Mouse (Mus musculus) CH12.LX (cell line): ENCODE results near the gene Fn3krp. TPM values are rescaled to one million over a fixed set of nuclear protein-coding genes. Genes with fewer than 3 reads are reported as not detected.

Experiments
- DNase-seq: peaks from one replicate; pipeline ENCODE4 v3.0.0-alpha.2; 2013; ENCODE audit errors: extremely low read depth
- H3K27ac ChIP-seq: 2 replicates; pipeline ENCODE4 v1.5.1; 2012; ENCODE audit warnings: low read depth, mild to moderate bottlenecking, control low read depth, moderate library complexity; ENCODE audit not compliant: insufficient read depth
- H3K27me3 ChIP-seq: replicated peaks from 2 replicates; pipeline ENCODE3; 2012; ENCODE audit warnings: inconsistent platforms
- H3K36me3 ChIP-seq, 2 experiments: replicated peaks in 1 of 2; 2 replicates each; pipeline versions ENCODE3 to v1.6.1; 2012; ENCODE audit warnings: inconsistent platforms in 1 of 2, low read length in 1 of 2, mild to moderate bottlenecking in 1 of 2, mixed read lengths in 1 of 2, moderate library complexity in 1 of 2; ENCODE audit not compliant: control insufficient read depth in 1 of 2, insufficient read depth in 1 of 2
- H3K4me1 ChIP-seq, 2 experiments: 2 replicates each; pipeline ENCODE4 v1.6.1; 2012; ENCODE audit warnings: inconsistent platforms in 1 of 2, moderate library complexity in 1 of 2; ENCODE audit not compliant: insufficient read depth in 2 of 2, control insufficient read depth in 1 of 2
- H3K4me2 ChIP-seq: 2 replicates; pipeline ENCODE4 v1.6.1; 2012; ENCODE audit warnings: low read depth, mild to moderate bottlenecking, control low read depth; ENCODE audit not compliant: poor library complexity, insufficient read depth, severe bottlenecking
- H3K4me3 ChIP-seq, 3 experiments: fragments of 150-350 bp in 1 of 3; sonication (generic) in 1 of 3; replicated peaks in 1 of 3; 2 replicates each; pipeline versions ENCODE3 to v1.5.1; 2011 to 2012; ENCODE audit warnings: low read depth in 2 of 3, low read length in 2 of 3, mild to moderate bottlenecking in 2 of 3, moderate library complexity in 2 of 3, control low read depth in 1 of 3, improper control_type of control experiment in 1 of 3, inconsistent platforms in 1 of 3, mixed read lengths in 1 of 3; ENCODE audit not compliant: poor library complexity in 1 of 3
- H3K79me2 ChIP-seq: replicated peaks from 2 replicates; pipeline ENCODE4 v1.6.1; 2012; ENCODE audit warnings: mild to moderate bottlenecking, moderate library complexity; ENCODE audit not compliant: control insufficient read depth, poor library complexity, insufficient read depth, severe bottlenecking; ENCODE audit errors: extremely low read depth
- H3K9ac ChIP-seq: 2 replicates; pipeline ENCODE4 v1.6.1; 2012; ENCODE audit warnings: low read depth, mild to moderate bottlenecking, control low read depth, moderate library complexity; ENCODE audit not compliant: insufficient read depth
- H3K9me3 ChIP-seq: replicated peaks from 2 replicates; pipeline ENCODE3; 2012; ENCODE audit warnings: low read length, inconsistent platforms, mixed read lengths
- BHLHE40 ChIP-seq: IDR thresholded peaks from 2 replicates; pipeline ENCODE4 v1.6.1; 2011; ENCODE audit warnings: mild to moderate bottlenecking, low read depth, low read length, improper control_type of control experiment
- CHD1 ChIP-seq: IDR thresholded peaks from 2 replicates; pipeline ENCODE4 v1.6.1; 2012; ENCODE audit warnings: low read depth, low read length, improper control_type of control experiment, inconsistent platforms
- CHD2 ChIP-seq: IDR thresholded peaks from 2 replicates; pipeline ENCODE4 v1.6.1; 2011; ENCODE audit warnings: low read length, improper control_type of control experiment
- CTCF ChIP-seq, 2 experiments: IDR thresholded peaks in 1 of 2; conservative IDR thresholded peaks in 1 of 2; 2 replicates each; pipeline ENCODE4 v1.5.1; 2011 to 2012; ENCODE audit warnings: low read depth in 2 of 2, low read length in 2 of 2, improper control_type of control experiment in 1 of 2, inconsistent platforms in 1 of 2, mild to moderate bottlenecking in 1 of 2, moderate library complexity in 1 of 2
- E2F4 ChIP-seq: IDR thresholded peaks from 2 replicates; pipeline ENCODE4 v1.6.1; 2011; ENCODE audit warnings: low read depth, low read length, improper control_type of control experiment; ENCODE audit not compliant: insufficient replicate concordance
- ELF1 ChIP-seq: IDR thresholded peaks from 2 replicates; pipeline ENCODE4 v1.6.1; 2014; ENCODE audit warnings: low read depth, mild to moderate bottlenecking, inconsistent platforms, low read length, improper control_type of control experiment
- EP300 ChIP-seq: IDR thresholded peaks from 2 replicates; pipeline ENCODE4 v1.6.1; 2011; ENCODE audit warnings: low read length, improper control_type of control experiment
- ETS1 ChIP-seq: conservative IDR thresholded peaks from 2 replicates; pipeline ENCODE4 v1.6.1; 2012; ENCODE audit warnings: low read depth, mild to moderate bottlenecking, inconsistent platforms, low read length, improper control_type of control experiment, moderate library complexity
- GABPA ChIP-seq: IDR thresholded peaks from 2 replicates; pipeline ENCODE4 v1.6.1; 2012; ENCODE audit warnings: low read depth, low read length, improper control_type of control experiment, inconsistent platforms; ENCODE audit not compliant: insufficient replicate concordance
- HCFC1 ChIP-seq: IDR thresholded peaks from 2 replicates; pipeline ENCODE4 v1.6.1; 2012; ENCODE audit warnings: low read depth, mild to moderate bottlenecking, inconsistent platforms, low read length, improper control_type of control experiment
- IRF4 ChIP-seq: IDR thresholded peaks from 2 replicates; pipeline ENCODE4 v1.6.1; 2014; ENCODE audit warnings: low read depth, mild to moderate bottlenecking, inconsistent platforms, low read length, improper control_type of control experiment
- JUN ChIP-seq: IDR thresholded peaks from 2 replicates; pipeline ENCODE4 v1.6.1; 2011; ENCODE audit warnings: low read depth, mild to moderate bottlenecking, low read length, improper control_type of control experiment, moderate library complexity; ENCODE audit not compliant: insufficient read depth
- JUND ChIP-seq: conservative IDR thresholded peaks from 2 replicates; pipeline ENCODE4 v1.6.1; 2011; ENCODE audit warnings: low read depth, low read length, improper control_type of control experiment
- KAT2A ChIP-seq: IDR thresholded peaks from 2 replicates; pipeline ENCODE4 v1.6.1; 2012; ENCODE audit warnings: low read length, improper control_type of control experiment, inconsistent platforms; ENCODE audit not compliant: insufficient replicate concordance
- MAFK ChIP-seq: IDR thresholded peaks from 2 replicates; pipeline ENCODE4 v1.6.1; 2011; ENCODE audit warnings: low read length, improper control_type of control experiment; ENCODE audit not compliant: insufficient replicate concordance
- MAX ChIP-seq: IDR thresholded peaks from 2 replicates; pipeline ENCODE4 v1.6.1; 2011; ENCODE audit warnings: low read length, improper control_type of control experiment
- MAZ ChIP-seq: IDR thresholded peaks from 2 replicates; pipeline ENCODE4 v1.6.1; 2012; ENCODE audit warnings: low read depth, mild to moderate bottlenecking, inconsistent platforms, low read length, improper control_type of control experiment, moderate library complexity
- MEF2A ChIP-seq: IDR thresholded peaks from 2 replicates; pipeline ENCODE4 v1.6.1; 2014; ENCODE audit warnings: low read depth, mild to moderate bottlenecking, inconsistent platforms, low read length, improper control_type of control experiment, borderline replicate concordance
- MXI1 ChIP-seq: IDR thresholded peaks from 2 replicates; pipeline ENCODE4 v1.6.1; 2011; ENCODE audit warnings: mild to moderate bottlenecking, low read depth, low read length, improper control_type of control experiment
- MYC ChIP-seq: IDR thresholded peaks from 2 replicates; pipeline ENCODE4 v1.6.1; 2011; ENCODE audit warnings: low read depth, mild to moderate bottlenecking, improper control_type of control experiment, low read length
- NELFE ChIP-seq: IDR thresholded peaks from 2 replicates; pipeline ENCODE4 v1.6.1; 2011; ENCODE audit warnings: low read depth, low read length, improper control_type of control experiment
- NRF1 ChIP-seq: IDR thresholded peaks from 2 replicates; pipeline ENCODE4 v1.6.1; 2014; ENCODE audit warnings: low read depth, mild to moderate bottlenecking, inconsistent platforms, low read length, improper control_type of control experiment, moderate library complexity
- PAX5 ChIP-seq: IDR thresholded peaks from 2 replicates; pipeline ENCODE4 v1.6.1; 2012; ENCODE audit warnings: low read length, inconsistent platforms, mixed read lengths
- POLR2A ChIP-seq: IDR thresholded peaks from 2 replicates; pipeline ENCODE4 v1.6.1; 2011; ENCODE audit warnings: low read depth, mild to moderate bottlenecking, improper control_type of control experiment, low read length
- POLR2AphosphoS2 ChIP-seq: IDR thresholded peaks from 2 replicates; pipeline ENCODE4 v1.6.1; 2011; ENCODE audit warnings: low read depth, low read length, improper control_type of control experiment
- RAD21 ChIP-seq: IDR thresholded peaks from 2 replicates; pipeline ENCODE4 v1.6.1; 2011; ENCODE audit warnings: low read depth, mild to moderate bottlenecking, low read length, improper control_type of control experiment, moderate library complexity
- RCOR1 ChIP-seq: conservative IDR thresholded peaks from 2 replicates; pipeline ENCODE4 v1.6.1; 2012; ENCODE audit warnings: low read depth, mild to moderate bottlenecking, inconsistent platforms, low read length, improper control_type of control experiment
- SIN3A ChIP-seq: IDR thresholded peaks from 2 replicates; pipeline ENCODE4 v1.6.1; 2012; ENCODE audit warnings: low read length, improper control_type of control experiment, inconsistent platforms
- SMC3 ChIP-seq: IDR thresholded peaks from 2 replicates; pipeline ENCODE4 v1.6.1; 2011; ENCODE audit warnings: low read depth, low read length, improper control_type of control experiment
- TBP ChIP-seq: conservative IDR thresholded peaks from 2 replicates; pipeline ENCODE4 v1.6.1; 2011; ENCODE audit warnings: low read depth, low read length, improper control_type of control experiment
- TCF12 ChIP-seq: IDR thresholded peaks from 2 replicates; pipeline ENCODE4 v1.6.1; 2014; ENCODE audit warnings: low read depth, mild to moderate bottlenecking, inconsistent platforms, low read length, improper control_type of control experiment
- UBTF ChIP-seq: IDR thresholded peaks from 2 replicates; pipeline ENCODE4 v1.6.1; 2012; ENCODE audit warnings: low read depth, mild to moderate bottlenecking, inconsistent platforms, low read length, improper control_type of control experiment, moderate library complexity
- USF1 ChIP-seq: IDR thresholded peaks from 2 replicates; pipeline ENCODE4 v1.6.1; 2014; ENCODE audit warnings: low read depth, mild to moderate bottlenecking, inconsistent platforms, low read length, improper control_type of control experiment
- USF2 ChIP-seq: conservative IDR thresholded peaks from 2 replicates; pipeline ENCODE4 v1.6.1; 2011; ENCODE audit warnings: low read depth, low read length, improper control_type of control experiment
- ZC3H11A ChIP-seq: IDR thresholded peaks from 2 replicates; pipeline ENCODE4 v1.6.1; 2012; ENCODE audit warnings: low read depth, mild to moderate bottlenecking, inconsistent platforms, low read length, improper control_type of control experiment
- ZKSCAN1 ChIP-seq: IDR thresholded peaks from 2 replicates; pipeline ENCODE4 v1.6.1; 2012; ENCODE audit warnings: low read depth, inconsistent platforms, low read length, improper control_type of control experiment, borderline replicate concordance
- ZMIZ1 ChIP-seq: IDR thresholded peaks from 2 replicates; pipeline ENCODE4 v1.6.1; 2012; ENCODE audit warnings: low read depth, mild to moderate bottlenecking, inconsistent platforms, low read length, improper control_type of control experiment
- ZNF384 ChIP-seq: IDR thresholded peaks from 2 replicates; pipeline ENCODE4 v1.6.1; 2012; ENCODE audit warnings: low read depth, low read length, improper control_type of control experiment, inconsistent platforms
- dilution Hi-C: fragments of 300-500 bp; cut with MboI; formaldehyde crosslinking; loops from 2 replicates; pipeline ENCODE4 v1.14.3; 2020; ENCODE audit warnings: low sequenced_read_pairs; ENCODE audit not compliant: extremely low pct_unique_long_range_greater_than_20kb, extremely low pct_ligation_motif_present
- in situ Hi-C: fragments of 300-500 bp; cut with MboI; formaldehyde crosslinking; loops from 3 replicates; pipeline ENCODE4 v1.14.3; 2019; ENCODE audit warnings: low sequenced_read_pairs, low pct_ligation_motif_present, low pct_unique_long_range_greater_than_20kb, mixed read lengths
- polyA plus RNA-seq: library from polyadenylated mRNA; unstranded; fragments of >175 nt; gene quantifications from 2 replicates; pipeline ENCODE4 v1.2.1, GENCODE M21; 2012; ENCODE audit warnings: low read depth; ENCODE audit not compliant: insufficient read length
- total RNA-seq, 2 experiments: library from RNA; depleted of rRNA; stranded (reverse); fragments of 300-350 nt in 1 of 2; fragments of >200 nt in 1 of 2; gene quantifications; 2 replicates each; pipeline ENCODE4 v1.2.3; 2012 to 2014

Fn3krp gene
- total RNA-seq (2012; rRNA removed), result 9.8 and 11.2 TPM in 2 replicates
- 9.7 and 11.2 TPM in 2 replicates for total RNA-seq (2014; rRNA removed)
- 3.6 and 3.8 TPM in 2 replicates for polyA plus RNA-seq

GRCm38 (mm10) chr11:121420830-121421552 is at the start of gene Fn3krp:
TSS of gene Fn3krp (plus strand) at chr11:121421401.
- peak; percentile 100 for DNase-seq
- Histone ChIP-seq H3K4me2 (peak within 1 kb of the TSS; percentile 99), H3K9me3 (no peaks in the 10 kb centered on the region), H3K36me3 (peaks cover 0 to 8% of the 10 kb centered on the region in 2 experiments), H3K27me3 (no peaks in the 10 kb centered on the region), H3K4me1 (peaks cover 2 to 16% of the 10 kb centered on the region in 2 experiments), H3K27ac (no peak within 1 kb of the TSS), H3K4me3 (peak within 1 kb of the TSS; percentile 77 to 89 (median 88)), H3K9ac (peak within 1 kb of the TSS; percentile 77), H3K79me2 (no peaks in the 10 kb centered on the region)
- dilution Hi-C loops (no loop called here), in situ Hi-C loops (no loop called here)
- TF ChIP-seq ETS1 (0 out of 2 replicates have a peak, but pooled peaks have one; percentile 15), ZKSCAN1 (no peak), MXI1 (peak; percentile 69; the same call in 1 of the 2 replicates), CHD2 (peak; percentile 70), CHD1 (peak; percentile 69; the same call in 1 of the 2 replicates), NRF1 (peak; percentile 63), MAZ (peak; percentile 72; the same call in 1 of the 2 replicates), USF2 (no peak), PAX5 (no peak), POLR2AphosphoS2 (0 out of 2 replicates have a peak, but pooled peaks have one; percentile 56), RCOR1 (0 out of 2 replicates have a peak, but pooled peaks have one; percentile 55), ZC3H11A (no peak), UBTF (0 out of 2 replicates have a peak, but pooled peaks have one; percentile 0), CTCF (conservative IDR thresholded peaks at IDR 0.05 in 1 of 2, IDR thresholded peaks at IDR 0.05 in 1 of 2; ENCODE audit: low read depth in 2 of 2, low read length in 2 of 2) (no peak), TCF12 (peak; percentile 74), E2F4 (0 out of 2 replicates have a peak, but pooled peaks have one; percentile 30), MEF2A (0 out of 2 replicates have a peak, but pooled peaks have one; percentile 38), NELFE (peak; percentile 69), ZMIZ1 (peak; percentile 89), SIN3A (peak; percentile 81), POLR2A (peak; percentile 78), IRF4 (no peak; the same call in 1 of the 2 replicates), ZNF384 (no peak), MAFK (no peak), GABPA (no peak), EP300 (0 out of 2 replicates have a peak, but pooled peaks have one; percentile 52), KAT2A (peak; percentile 65; the same call in 1 of the 2 replicates), MAX (peak; percentile 28; the same call in 1 of the 2 replicates), MYC (no peak), HCFC1 (peak; percentile 62), JUND (no peak), BHLHE40 (no peak), SMC3 (0 out of 2 replicates have a peak, but pooled peaks have one; percentile 5), JUN (no peak), USF1 (no peak), RAD21 (no peak), ELF1 (peak; percentile 78), TBP (no peak)
